Mouse (Mus musculus) adrenal gland, adult 10 weeks (tissue): Measurements from ENCODE around the gene Gli2. TPM values are rescaled to one million over a fixed set of nuclear protein-coding genes. Genes with fewer than 3 reads are reported as not detected.

Source experiments
- polyA plus RNA-seq: library from polyadenylated mRNA; stranded (reverse); fragments of 350-450 nt; fragmentation: Illumina TruSeq; extraction: RNeasy Lipid Tissue Mini Kit (QIAGEN cat#74804); gene quantifications from one replicate; pipeline ENCODE4 v1.2.3, GENCODE M21; 2014; ENCODE audit warnings: low read depth, low replicate concordance

Gli2 gene
- 0.06 TPM for polyA plus RNA-seq

GRCm38 (mm10) chr1:119053402-119053841 is at the start of gene Gli2:
Gene Gli2 (minus strand): TSS chr1:119053619.

